Mouse (Mus musculus) thymus, postnatal 4 days (tissue): ENCODE results near the gene Tsc1.

Experiments used
- DNase-seq: peaks from one replicate; pipeline ENCODE4 v3.0.0; 2021

Tsc1 gene

DNA sequence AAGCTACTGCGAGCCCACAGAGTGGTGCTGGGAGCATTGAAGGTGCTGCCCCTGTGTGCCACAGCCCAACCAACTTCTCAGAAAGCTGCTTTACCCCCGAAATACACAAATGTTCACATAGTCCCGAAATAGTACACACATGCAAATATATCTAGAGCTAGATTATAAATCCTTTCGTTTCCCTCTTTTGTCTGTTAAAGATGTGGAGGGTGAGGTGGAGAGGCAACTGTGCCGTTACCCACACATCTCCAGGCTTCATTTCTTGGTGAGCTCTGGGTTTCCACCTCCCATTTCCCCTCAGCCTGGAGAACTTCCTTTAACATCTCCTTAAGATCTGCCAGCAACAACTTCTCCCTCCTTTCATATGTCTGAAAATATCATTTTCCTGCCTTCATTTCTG is 99.1 kb downstream of the Tsc1 start:
- no peak for DNase-seq
